Mouse (Mus musculus) stomach, postnatal 0 days (tissue): Measurements from ENCODE around the gene Deup1. TPM values are rescaled to one million over a fixed set of nuclear protein-coding genes. Genes with fewer than 3 reads are reported as not detected.
"Not testable (repeated sequence)": the region's sequence is repeated elsewhere in the genome, so short reads cannot be mapped to it uniquely, and the experiment has no call there.

Source experiments
- ATAC-seq: fragments of 200-750 bp; cut with Nextera tagmentation; 2 replicates; pipeline ENCODE4 v1.8.0; 2017; ENCODE audit not compliant: low FRiP score, low TSS enrichment
- DNase-seq: peaks from one replicate; pipeline ENCODE4 v3.0.0-alpha.2; 2016; ENCODE audit warnings: low spot score
- H3K27ac ChIP-seq: fragments of 300-500 bp; sonication (generic); replicated peaks from 2 replicates; pipeline ENCODE4 v1.5.1; 2014; ENCODE audit warnings: mild to moderate bottlenecking, control low read depth
- H3K27me3 ChIP-seq: fragments of 300-500 bp; sonication (generic); 2 replicates; pipeline ENCODE4 v1.6.1; 2014; ENCODE audit warnings: low read length; ENCODE audit not compliant: control insufficient read depth, insufficient read depth
- H3K36me3 ChIP-seq: fragments of 300-500 bp; sonication (generic); 2 replicates; pipeline ENCODE4 v1.6.1; 2014; ENCODE audit warnings: low read length, mixed read lengths; ENCODE audit not compliant: control insufficient read depth, insufficient read depth
- H3K4me1 ChIP-seq: fragments of 300-500 bp; sonication (generic); replicated peaks from 2 replicates; pipeline ENCODE4 v1.6.1; 2014; ENCODE audit warnings: antibody characterized with exemption; ENCODE audit not compliant: control insufficient read depth, insufficient read depth
- H3K4me2 ChIP-seq: fragments of 300-500 bp; sonication (generic); replicated peaks from 2 replicates; pipeline ENCODE4 v1.6.1; 2014; ENCODE audit warnings: low read depth, mild to moderate bottlenecking, control low read depth, moderate library complexity
- H3K4me3 ChIP-seq: fragments of 300-500 bp; sonication (generic); 2 replicates; pipeline ENCODE4 v1.5.1; 2014; ENCODE audit warnings: low read depth, low read length, control low read depth
- H3K9ac ChIP-seq: fragments of 300-500 bp; sonication (generic); 2 replicates; pipeline ENCODE4 v1.6.1; 2014; ENCODE audit warnings: mild to moderate bottlenecking, low read length, control low read depth, mixed read lengths
- H3K9me3 ChIP-seq: fragments of 300-500 bp; sonication (generic); 2 replicates; pipeline ENCODE4 v1.6.1; 2016; ENCODE audit warnings: low read length; ENCODE audit not compliant: control insufficient read depth
- CTCF ChIP-seq: IDR thresholded peaks from 2 replicates; pipeline ENCODE4 v1.5.1; 2016; ENCODE audit warnings: antibody characterized with exemption, low read depth, mild to moderate bottlenecking, moderate library complexity
- EP300 ChIP-seq: optimal IDR thresholded peaks from 2 replicates; pipeline ENCODE3; 2016; ENCODE audit warnings: antibody characterized with exemption
- WGBS: fragments of 180-500 bp; shearing (Covaris S2); extraction: QIAGEN DNeasy Blood & Tissue Kit; methylation state at CpG from one replicate; pipeline ENCODE4 v1.1.7; 2014; 5-methylcytosine and 5-hydroxymethylcytosine counted together
- polyA plus RNA-seq: library from polyadenylated mRNA; unstranded; fragments of >200 nt; fragmentation: Nextera tagmentation; extraction: Ambion mirVana; gene quantifications from 2 replicates; pipeline ENCODE4 v1.2.1, GENCODE M21; 2015

Deup1 gene
- polyA plus RNA-seq, 1 experiment from 2014 or later = 0.11 TPM

DNA sequence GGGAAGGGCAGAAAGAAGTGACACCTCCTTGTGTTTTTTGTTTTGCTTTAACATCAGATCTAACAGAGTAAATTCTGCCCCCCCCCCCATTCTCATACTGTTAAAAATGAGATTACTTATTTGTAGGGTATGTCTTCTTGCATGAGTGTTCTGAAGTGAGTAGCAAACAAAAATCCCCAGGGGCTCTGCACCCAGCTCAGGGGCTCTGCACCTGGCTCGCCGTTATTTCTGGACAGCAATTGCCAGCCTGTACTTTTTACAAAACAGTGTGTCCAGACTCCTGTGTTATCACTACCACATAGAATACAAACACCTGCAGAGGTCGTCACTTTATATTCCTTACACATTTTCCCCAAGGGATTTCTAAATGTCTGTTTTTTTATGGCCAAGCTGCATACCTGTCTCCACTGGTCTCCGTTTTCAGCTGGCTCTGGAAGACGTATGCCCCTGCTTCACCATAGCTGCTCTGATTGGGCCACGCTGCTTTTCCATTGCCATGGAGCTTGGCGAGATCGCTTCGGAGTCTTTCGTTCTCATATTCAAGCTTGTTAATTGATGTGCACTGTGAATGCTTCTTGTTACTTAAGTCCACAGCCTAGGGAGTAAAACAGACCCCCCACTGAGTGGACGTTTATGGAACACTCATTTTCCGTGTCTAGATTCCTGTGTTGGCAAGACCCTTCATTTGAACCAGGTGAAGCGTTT lies 52.8 kb downstream of the Deup1 start:
- WGBS = 73% methylated on average over 13 of the region's 13 CpGs
- no peak overlapping the region for H3K4me3 ChIP-seq
- no peaks in the 10 kb centered on the region for H3K36me3 ChIP-seq
- H3K4me1 ChIP-seq = no peaks in the 10 kb centered on the region
- TF ChIP-seq EP300 = no peak
- no peak for TF ChIP-seq CTCF
- H3K27ac ChIP-seq = no peak overlapping the region
- H3K9ac ChIP-seq = no peak overlapping the region
- no peaks in the 10 kb centered on the region for H3K27me3 ChIP-seq
- no peaks in the 10 kb centered on the region for H3K9me3 ChIP-seq
- no peak overlapping the region for H3K4me2 ChIP-seq
- DNase-seq (no peak), ATAC-seq (no peak)

DNA sequence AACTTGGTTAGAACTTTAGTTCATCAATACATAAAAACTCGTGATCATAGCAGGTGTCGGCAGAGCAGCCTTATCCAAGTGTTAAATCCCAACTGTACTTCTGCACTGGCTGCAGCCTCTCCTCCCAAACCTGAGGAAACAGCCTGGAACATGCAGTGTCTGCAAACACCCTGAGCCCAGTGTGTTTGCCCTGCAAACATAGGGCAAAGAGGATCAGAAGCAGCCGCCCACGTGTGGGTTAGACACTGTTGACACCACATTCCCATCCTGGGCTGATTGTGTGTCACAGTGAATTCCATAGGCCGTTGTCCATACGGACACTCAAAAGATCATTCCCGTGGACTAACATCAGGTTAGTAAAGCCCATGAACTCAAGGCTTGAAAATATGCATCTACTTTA lies 65.4 kb downstream of the Deup1 start:
- H3K4me2 ChIP-seq = no peak overlapping the region
- no peaks in the 10 kb centered on the region for H3K36me3 ChIP-seq
- H3K4me1 ChIP-seq = no peaks in the 10 kb centered on the region
- WGBS = 61% methylated on average over 7 of the region's 7 CpGs
- no peaks in the 10 kb centered on the region for H3K9me3 ChIP-seq
- no peaks in the 10 kb centered on the region for H3K27me3 ChIP-seq
- ATAC-seq (no peak), DNase-seq (no peak)
- H3K9ac ChIP-seq = no peak overlapping the region
- TF ChIP-seq CTCF = no peak
- TF ChIP-seq EP300 = no peak
- no peak overlapping the region for H3K4me3 ChIP-seq
- H3K27ac ChIP-seq = no peak overlapping the region

DNA sequence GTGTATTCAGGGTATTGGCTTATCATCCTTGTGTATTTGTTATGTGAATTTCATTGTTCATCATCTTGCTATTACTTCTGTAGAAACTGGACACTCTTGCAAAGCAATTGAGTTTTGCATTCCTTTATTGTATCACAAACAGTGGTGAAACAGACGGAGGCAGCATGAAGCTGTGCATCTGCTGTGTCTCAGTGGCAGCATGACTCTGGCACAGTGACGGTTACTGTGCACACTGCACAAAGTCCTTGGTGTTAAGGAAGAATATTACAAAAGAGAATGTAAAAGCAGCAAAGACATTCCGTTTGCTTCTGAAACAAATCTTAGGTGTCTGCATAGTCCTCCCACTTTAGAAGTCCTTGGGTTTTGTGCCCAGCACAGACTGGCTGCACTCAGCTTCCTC lies 67.3 kb downstream of the Deup1 start:
- Histone ChIP-seq H3K9me3 (no peaks in the 10 kb centered on the region), H3K4me1 (no peaks in the 10 kb centered on the region), H3K4me2 (no peak overlapping the region), H3K36me3 (no peaks in the 10 kb centered on the region), H3K9ac (no peak overlapping the region), H3K27ac (no peak overlapping the region), H3K27me3 (no peaks in the 10 kb centered on the region), H3K4me3 (no peak overlapping the region)
- DNase-seq = no peak
- no peak for ATAC-seq
- 51% methylated on average over 3 of the region's 3 CpGs for WGBS
- TF ChIP-seq EP300 = no peak

DNA sequence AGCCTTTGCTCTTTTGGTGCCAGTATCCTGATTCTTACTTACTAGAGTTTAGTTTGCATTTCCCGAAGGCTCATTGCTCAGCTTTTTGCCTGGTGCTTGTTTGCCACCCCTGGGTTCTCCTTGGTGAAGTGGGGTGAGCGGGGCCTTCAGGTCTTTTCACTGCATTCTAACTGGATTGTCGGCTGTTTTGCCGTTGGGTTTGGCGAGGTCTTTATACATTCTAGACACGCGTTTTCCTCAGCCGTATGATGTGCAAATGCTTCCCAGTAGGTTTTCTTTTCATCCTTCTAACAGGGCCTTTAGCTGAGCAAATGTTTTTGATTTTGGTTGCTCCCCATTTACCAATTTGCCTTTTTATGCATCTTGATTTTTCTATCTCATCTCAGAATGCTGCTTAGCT lies 74.4 kb downstream of the Deup1 start:
- no peak overlapping the region for H3K4me2 ChIP-seq
- no peaks in the 10 kb centered on the region for H3K4me1 ChIP-seq
- no peaks in the 10 kb centered on the region for H3K9me3 ChIP-seq
- TF ChIP-seq EP300 (no peak), CTCF (no peak)
- 89% methylated on average over 8 of the region's 8 CpGs for WGBS
- no peak for ATAC-seq
- H3K27ac ChIP-seq = no peak overlapping the region
- DNase-seq = no peak
- no peak overlapping the region for H3K4me3 ChIP-seq
- no peaks in the 10 kb centered on the region for H3K36me3 ChIP-seq
- H3K27me3 ChIP-seq = no peaks in the 10 kb centered on the region
- no peak overlapping the region for H3K9ac ChIP-seq

DNA sequence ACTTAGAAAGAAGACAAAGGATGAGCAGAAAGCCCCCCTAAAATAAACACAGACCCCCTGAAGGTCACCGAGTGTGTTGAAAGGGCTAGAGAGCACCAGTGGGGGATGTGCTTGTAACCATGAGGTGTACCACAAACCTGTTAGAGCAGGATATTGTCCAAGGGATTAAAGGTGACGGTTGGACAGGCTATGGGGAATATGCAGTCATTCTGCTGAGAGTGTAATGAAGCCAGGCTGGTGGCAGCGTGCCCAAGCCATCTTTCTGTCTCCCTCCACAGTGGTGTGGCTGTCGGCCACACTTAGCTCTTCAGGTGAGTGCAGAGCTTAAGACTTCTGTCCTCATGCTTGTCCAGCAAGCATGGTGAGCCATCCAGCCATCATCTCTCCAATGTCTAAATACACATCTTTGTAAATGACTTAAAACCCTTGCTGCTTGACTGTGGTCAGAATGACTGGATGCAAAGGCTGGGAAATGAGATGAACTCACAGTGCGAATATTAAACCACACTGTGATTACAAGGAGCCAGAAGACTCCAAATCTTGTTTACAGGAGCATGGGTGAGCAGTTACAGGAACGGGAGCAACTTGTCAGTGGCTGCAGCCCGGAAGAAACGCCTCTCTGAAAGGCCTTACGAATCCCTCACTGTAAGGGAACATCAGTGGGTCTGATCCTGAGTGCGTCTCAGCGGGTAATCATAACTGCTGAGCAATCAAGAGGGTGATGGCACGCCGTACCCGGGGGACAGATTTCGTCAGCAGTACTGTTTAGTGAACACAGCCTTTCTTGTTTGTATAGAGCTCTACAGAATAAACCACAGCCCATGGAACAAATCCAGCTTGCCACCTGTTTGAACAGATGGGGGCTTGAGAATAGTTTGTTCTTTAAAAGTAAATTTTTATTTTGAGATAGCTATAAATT lies 75.5 kb downstream of the Deup1 start:
- DNase-seq = no peak
- WGBS = 37% methylated on average over 15 of the region's 15 CpGs
- no peaks in the 10 kb centered on the region for H3K27me3 ChIP-seq
- no peak overlapping the region for H3K9ac ChIP-seq
- H3K4me1 ChIP-seq = no peaks in the 10 kb centered on the region
- H3K36me3 ChIP-seq = no peaks in the 10 kb centered on the region
- no peak for ATAC-seq
- H3K4me2 ChIP-seq = no peak overlapping the region
- H3K4me3 ChIP-seq = no peak overlapping the region
- H3K27ac ChIP-seq = no peak overlapping the region
- no peak for TF ChIP-seq CTCF
- TF ChIP-seq EP300 = no peak
- no peaks in the 10 kb centered on the region for H3K9me3 ChIP-seq

DNA sequence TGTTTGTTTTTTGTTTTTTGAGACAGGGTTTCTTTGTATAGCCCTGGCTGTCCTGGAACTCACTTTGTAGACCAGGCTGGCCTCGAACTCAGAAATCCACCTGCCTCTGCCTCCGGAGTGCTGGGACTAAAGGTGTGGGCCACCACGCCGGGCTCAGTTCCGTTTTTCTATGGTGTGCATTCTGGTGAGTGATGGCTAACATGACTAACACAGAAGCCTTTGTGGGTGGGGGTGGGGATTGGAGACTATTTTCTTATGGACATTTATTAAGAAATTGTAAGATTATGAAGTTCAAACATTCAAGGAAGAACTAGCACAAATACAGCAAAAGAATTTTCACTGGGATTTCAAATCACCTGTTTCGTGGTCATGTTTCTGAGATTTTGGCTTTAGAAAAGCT lies 76.7 kb downstream of the Deup1 start:
- DNase-seq, H3K4me1 ChIP-seq, H3K27me3 ChIP-seq, H3K4me2 ChIP-seq, ATAC-seq, H3K9me3 ChIP-seq, H3K4me3 ChIP-seq, H3K9ac ChIP-seq, H3K36me3 ChIP-seq, H3K27ac ChIP-seq: not testable (repeated sequence)
- 85% methylated on average over 6 of the region's 6 CpGs for WGBS
